Comparison of ENCODE assay signal across 21 mouse cellular contexts in genomic region chr2:156773470-156773869, GRCm38 (mm10). TPM values are rescaled to one million over a fixed set of nuclear protein-coding genes. Genes with fewer than 3 reads are reported as not detected.
DNase-seq lines count a peak whose midpoint lies in the region.
"Had no signal": no experiment of that assay in that cellular context is flagged by ENCODE, and none has a peak within 500 bp of the region (broad histone marks: within the 10 kb centered on the region; RNA-seq: fewer than 3 reads in every experiment).

No protein-coding gene starts in this region.

- peaks cover 3% of the 10 kb centered on the region for H3K36me3 ChIP-seq in heart, embryonic 10.5 days
- H3K36me3 ChIP-seq: embryonic facial prominence, embryonic 12.5 days; embryonic facial prominence, embryonic 15.5 days; hindbrain, embryonic 12.5 days; hindbrain, embryonic 15.5 days had no signal

- no peaks in the 10 kb centered on the region for H3K9me3 ChIP-seq in heart, embryonic 10.5 days
- H3K9me3 ChIP-seq: embryonic facial prominence, embryonic 12.5 days; embryonic facial prominence, embryonic 15.5 days; heart, embryonic 13.5 days; hindbrain, embryonic 12.5 days; hindbrain, embryonic 15.5 days had no signal

- peaks cover 5% of the 10 kb centered on the region; the same call in 1 of the 2 replicates for H3K27me3 ChIP-seq in heart, embryonic 10.5 days (ENCODE audit: insufficient read depth, poor library complexity, severe bottlenecking)
- H3K27me3 ChIP-seq: embryonic facial prominence, embryonic 12.5 days; embryonic facial prominence, embryonic 15.5 days; heart, embryonic 13.5 days; hindbrain, embryonic 15.5 days had no signal

- peaks cover 39% of the 10 kb centered on the region for H3K4me1 ChIP-seq in heart, embryonic 10.5 days

- H3K27ac ChIP-seq in heart, embryonic 10.5 days, result no peak overlapping the region
- H3K27ac ChIP-seq: hindbrain, embryonic 12.5 days; hindbrain, embryonic 15.5 days had no signal

- DNase-seq in adrenal gland, adult 2 months, result peak; percentile 0
- DNase-seq in adrenal gland, postnatal 14 days, result no peak
- DNase-seq in heart, embryonic 10.5 days (ENCODE audit: low spot score), result peak; percentile 58
- DNase-seq in heart, adult 8-10 months (ENCODE audit: low spot score), result no peak
- peak; percentile 18 to 31 for DNase-seq in right cerebral cortex, postnatal 10 days (ENCODE audit: low spot score in 2 of 2)
- no peak for DNase-seq in right cerebral cortex, postnatal 25 days
- DNase-seq: adrenal gland, postnatal 10 days; cerebellum, adult 11 months; cerebellum, adult 2 months; cerebellum, adult 9-11 months; cerebellum, postnatal 25 days; forebrain, postnatal 0 days; gastrocnemius, postnatal 25 days had no signal

- H3K4me3 ChIP-seq in heart, embryonic 10.5 days, result no peak overlapping the region
- H3K4me3 ChIP-seq: embryonic facial prominence, embryonic 12.5 days; embryonic facial prominence, embryonic 15.5 days; heart, embryonic 13.5 days; hindbrain, embryonic 12.5 days; hindbrain, embryonic 15.5 days had no signal

RNA-seq across cellular contexts. Expression of gene Myl9, which starts 1.8 kb away (rescaled TPM):
- total RNA-seq in adrenal gland, adult 2 months (2021), result 10 to 100 TPM; 74.9 to 85.2 TPM
- 44.0 and 48.0 TPM in 2 replicates for polyA plus RNA-seq in adrenal gland, adult 2 months (2012; rRNA removed)
- total RNA-seq in adrenal gland, postnatal 14 days (2021), result 54.6 and 70.5 TPM in 2 replicates
- polyA plus RNA-seq in heart, embryonic 10.5 days (2016; fragmentation: Nextera tagmentation; extraction: Ambion mirVana), result 1,471 and 1,998 TPM in 2 replicates
- 10 to 100 TPM; 40.0 to 70.3 (median 65.6) TPM for total RNA-seq in heart, adult 8-10 months (2022)
- total RNA-seq: common myeloid progenitor, adult 5-6 weeks; granulocyte monocyte progenitor cell, adult 5-6 weeks had no signal
- polyA plus RNA-seq: activated CD4-positive, CD25-positive, alpha-beta regulatory T cell, adult 4 months had no signal

Comparison
In these comparisons a context has a peak if more than half of its experiments do, and no peak if none do; other contexts are left out.
1. DNase-seq: peak in adrenal gland, adult 2 months (single experiment), heart, embryonic 10.5 days (single experiment) and right cerebral cortex, postnatal 10 days (2 of 2); none in adrenal gland, postnatal 14 days (single experiment), heart, adult 8-10 months (single experiment) and right cerebral cortex, postnatal 25 days (single experiment).